Mouse (Mus musculus) embryonic facial prominence, embryonic 11.5 days (tissue): ENCODE data around the gene Nek9. TPM values are rescaled to one million over a fixed set of nuclear protein-coding genes. Genes with fewer than 3 reads are reported as not detected.

Experiments
- ATAC-seq: fragments of 200-750 bp; cut with Nextera tagmentation; replicated peaks from 2 replicates; pipeline ENCODE4 v1.8.0; 2017; ENCODE audit warnings: low read depth; ENCODE audit not compliant: insufficient number of reproducible peaks, low FRiP score, low TSS enrichment
- DNase-seq: peaks from one replicate; pipeline ENCODE4 v3.0.0-alpha.2; 2015; ENCODE audit warnings: low spot score
- H3K27ac ChIP-seq: fragments of 300-500 bp; sonication (generic); replicated peaks from 2 replicates; pipeline ENCODE4 v1.5.1; 2014; ENCODE audit warnings: mild to moderate bottlenecking, low read depth, low read length, control low read depth
- H3K27me3 ChIP-seq: fragments of 300-500 bp; sonication (generic); 2 replicates; pipeline ENCODE4 v1.6.1; 2014; ENCODE audit warnings: mild to moderate bottlenecking, low read length, moderate library complexity, mixed read lengths; ENCODE audit not compliant: control insufficient read depth, insufficient read depth
- H3K36me3 ChIP-seq: fragments of 300-500 bp; sonication (generic); replicated peaks from 2 replicates; pipeline ENCODE4 v1.6.1; 2014; ENCODE audit warnings: low read depth, mild to moderate bottlenecking, low read length, moderate library complexity, mixed read lengths; ENCODE audit not compliant: control insufficient read depth, insufficient read depth
- H3K4me1 ChIP-seq: fragments of 300-500 bp; sonication (generic); 2 replicates; pipeline ENCODE4 v1.6.1; 2014; ENCODE audit warnings: low read length, mixed read lengths; ENCODE audit not compliant: control insufficient read depth, insufficient read depth
- H3K4me2 ChIP-seq: fragments of 300-500 bp; sonication (generic); 2 replicates; pipeline ENCODE4 v1.6.1; 2014; ENCODE audit warnings: low read depth, mild to moderate bottlenecking, control low read depth, low read length, moderate library complexity
- H3K4me3 ChIP-seq: fragments of 300-500 bp; sonication (generic); 2 replicates; pipeline ENCODE4 v1.5.1; 2014; ENCODE audit warnings: low read depth, low read length, control low read depth
- H3K9ac ChIP-seq: fragments of 300-500 bp; sonication (generic); replicated peaks from 2 replicates; pipeline ENCODE4 v1.6.1; 2014; ENCODE audit warnings: mild to moderate bottlenecking, control low read depth, low read length
- H3K9me3 ChIP-seq: fragments of 300-500 bp; sonication (generic); replicated peaks from 2 replicates; pipeline ENCODE4 v1.6.1; 2016; ENCODE audit warnings: mild to moderate bottlenecking, low read length, inconsistent platforms, mixed read lengths; ENCODE audit not compliant: control insufficient read depth
- WGBS: fragments of 180-500 bp; shearing (Covaris S2); extraction: QIAGEN DNeasy Blood & Tissue Kit; methylation state at CpG from one replicate; pipeline ENCODE4 v1.1.7; 2014; 5-methylcytosine and 5-hydroxymethylcytosine counted together
- polyA plus RNA-seq: library from polyadenylated mRNA; unstranded; fragments of >200 nt; fragmentation: Nextera tagmentation; extraction: Ambion mirVana; gene quantifications from 2 replicates; pipeline ENCODE4 v1.2.1, GENCODE M21; 2014

Gene Nek9
- polyA plus RNA-seq, 1 experiment from 2014 or later, result 15.2 TPM

- Histone ChIP-seq H3K4me1 (no peaks in the 10 kb centered on the region), H3K4me3 (no peak overlapping the region), H3K4me2 (no peak overlapping the region), H3K36me3 (no peaks in the 10 kb centered on the region), H3K27ac (no peak overlapping the region), H3K27me3 (no peaks in the 10 kb centered on the region), H3K9ac (no peak overlapping the region), H3K9me3 (no peaks in the 10 kb centered on the region)
- ATAC-seq (no peak), DNase-seq (no peak)
- WGBS, result 65% methylated on average over 6 of the region's 6 CpGs
These were observed 46.9 kb downstream of the Nek9 start for GRCm38 (mm10) chr12:85292288-85292687.

GRCm38 (mm10) chr12:85291541-85291940, 47.6 kb downstream of the Nek9 start:
- no peaks in the 10 kb centered on the region for H3K27me3 ChIP-seq
- H3K36me3 ChIP-seq, result no peaks in the 10 kb centered on the region
- H3K4me3 ChIP-seq, result no peak overlapping the region
- H3K9ac ChIP-seq, result no peak overlapping the region
- no peak overlapping the region for H3K4me2 ChIP-seq
- ATAC-seq (no peak), DNase-seq (no peak)
- no peaks in the 10 kb centered on the region for H3K9me3 ChIP-seq
- H3K4me1 ChIP-seq, result no peaks in the 10 kb centered on the region
- H3K27ac ChIP-seq, result no peak overlapping the region

- no peaks in the 10 kb centered on the region for H3K9me3 ChIP-seq
- no peak overlapping the region for H3K9ac ChIP-seq
- 81% methylated on average over 10 of the region's 10 CpGs for WGBS
- H3K4me1 ChIP-seq, result no peaks in the 10 kb centered on the region
- no peak for ATAC-seq
- H3K4me2 ChIP-seq, result no peak overlapping the region
- H3K4me3 ChIP-seq, result no peak overlapping the region
- no peak overlapping the region for H3K27ac ChIP-seq
- H3K27me3 ChIP-seq, result no peaks in the 10 kb centered on the region
- H3K36me3 ChIP-seq, result no peaks in the 10 kb centered on the region
- DNase-seq, result no peak
These were observed 48.5 kb downstream of the Nek9 start for GRCm38 (mm10) chr12:85290633-85291032.

- H3K36me3 ChIP-seq, result no peaks in the 10 kb centered on the region
- H3K4me3 ChIP-seq, result peak overlapping the region; percentile 49; the same call in 1 of the 2 replicates
- DNase-seq (no peak), ATAC-seq (no peak)
- H3K4me2 ChIP-seq, result peak overlapping the region; percentile 86
- no peaks in the 10 kb centered on the region for H3K4me1 ChIP-seq
- peak overlapping the region; percentile 55 for H3K9ac ChIP-seq
- H3K27ac ChIP-seq, result no peak overlapping the region
- H3K9me3 ChIP-seq, result no peaks in the 10 kb centered on the region
- WGBS, result 61% methylated on average over 24 of the region's 24 CpGs
- H3K27me3 ChIP-seq, result no peaks in the 10 kb centered on the region
These were observed 49.8 kb downstream of the Nek9 start for GRCm38 (mm10) chr12:85289157-85290000.

- H3K27ac ChIP-seq, result no peak within 1 kb of the TSS
- peak within 1 kb of the TSS; percentile 86 for H3K4me2 ChIP-seq
- H3K4me3 ChIP-seq, result peak within 1 kb of the TSS; percentile 49
- H3K9ac ChIP-seq, result peak within 1 kb of the TSS; percentile 55
- peak; percentile 89 for ATAC-seq
- no peaks in the 10 kb centered on the region for H3K4me1 ChIP-seq
- 2% methylated on average over 29 of the region's 31 CpGs for WGBS
- no peaks in the 10 kb centered on the region for H3K27me3 ChIP-seq
- H3K36me3 ChIP-seq, result no peaks in the 10 kb centered on the region
- peak; percentile 97 for DNase-seq
- H3K9me3 ChIP-seq, result no peaks in the 10 kb centered on the region
These were observed 50.5 kb downstream of the Nek9 start, which contains the start of gene Zc2hc1c for GRCm38 (mm10) chr12:85288486-85289156. Gene Zc2hc1c, plus strand, starts transcription at chr12:85288591.

- DNase-seq (peak; percentile 42), ATAC-seq (peak; percentile 55)
- Histone ChIP-seq H3K9ac (peak within 1 kb of the TSS; percentile 55), H3K4me2 (peak within 1 kb of the TSS; percentile 86), H3K4me1 (no peaks in the 10 kb centered on the region), H3K27me3 (no peaks in the 10 kb centered on the region), H3K36me3 (no peaks in the 10 kb centered on the region), H3K4me3 (peak within 1 kb of the TSS; percentile 49), H3K27ac (no peak within 1 kb of the TSS), H3K9me3 (no peaks in the 10 kb centered on the region)
- 9% methylated on average over 21 of the region's 21 CpGs for WGBS
These were observed 51.2 kb downstream of the Nek9 start, which contains the start of gene Acyp1 for GRCm38 (mm10) chr12:85287809-85288485. Gene Acyp1, minus strand, starts transcription at chr12:85288438.

- Histone ChIP-seq H3K9me3 (no peaks in the 10 kb centered on the region), H3K4me1 (no peaks in the 10 kb centered on the region), H3K27ac (no peak overlapping the region), H3K9ac (no peak overlapping the region), H3K4me3 (no peak overlapping the region), H3K36me3 (no peaks in the 10 kb centered on the region), H3K4me2 (no peak overlapping the region), H3K27me3 (no peaks in the 10 kb centered on the region)
- ATAC-seq (no peak), DNase-seq (peak; percentile 38)
- WGBS, result 26% methylated on average over 2 of the region's 5 CpGs
These were observed 52.2 kb downstream of the Nek9 start for GRCm38 (mm10) chr12:85286941-85287340.
